Mouse (Mus musculus): ENCODE measurements around the gene Cntn4.

DNA sequence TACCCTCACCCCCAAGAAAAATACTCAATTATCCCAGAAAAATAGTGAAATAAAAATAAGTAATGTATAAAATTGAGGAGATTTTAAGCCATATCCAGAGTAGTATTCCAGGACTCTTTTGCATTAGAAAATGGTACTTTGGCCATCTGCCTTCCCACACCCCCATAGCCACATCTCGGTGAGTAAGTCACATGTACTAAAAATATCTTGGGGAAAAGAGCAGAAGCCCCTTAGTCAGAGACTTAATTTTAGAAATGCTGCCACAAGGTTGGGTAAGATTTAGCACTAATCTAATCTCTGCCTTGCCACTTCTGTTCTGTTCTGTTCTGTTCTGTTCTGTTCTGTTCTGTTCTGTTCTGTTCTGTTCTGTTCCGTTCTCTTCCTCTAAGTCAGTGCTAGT, 796.4 kb downstream of the Cntn4 start:
- TF ChIP-seq CTCF (IDR thresholded peaks at IDR 0.05; ENCODE audit: control insufficient read depth, insufficient read depth, low read length) (no peak), POLR2A (IDR thresholded peaks at IDR 0.05; ENCODE audit: borderline replicate concordance, control insufficient read depth, low read depth, low read length) (no peak)

Measured in bone marrow, adult 2 months (tissue).